Mouse (Mus musculus): ENCODE data around the gene Aup1. TPM values are rescaled to one million over a fixed set of nuclear protein-coding genes. Genes with fewer than 3 reads are reported as not detected.

Aup1 gene
- polyA plus RNA-seq, 1 experiment from 2014 or later = 179 TPM

GRCm38 (mm10) chr6:83103130-83103650, 48.9 kb downstream of the Aup1 start:
- H3K9ac ChIP-seq (ENCODE audit: low read depth, low read length) = peak overlapping the region; percentile 78
- peak overlapping the region; percentile 69 for H3K4me2 ChIP-seq (ENCODE audit: low read length)
- no peaks in the 10 kb centered on the region for H3K27me3 ChIP-seq (replicated peaks; ENCODE audit: control insufficient read depth, insufficient read depth, low read length)
- no peak overlapping the region; the same call in 1 of the 2 replicates for H3K27ac ChIP-seq (ENCODE audit: low read depth, low read length)
- H3K4me1 ChIP-seq (ENCODE audit: control insufficient read depth, insufficient read depth, low read depth, low read length) = peaks cover 19% of the 10 kb centered on the region
- H3K36me3 ChIP-seq (ENCODE audit: control insufficient read depth, insufficient read depth, low read length) = no peaks in the 10 kb centered on the region
- ATAC-seq = no peak; the same call in 1 of the 2 replicates
- WGBS = 54% methylated on average over 11 of the region's 11 CpGs
- no peaks in the 10 kb centered on the region for H3K9me3 ChIP-seq (ENCODE audit: control insufficient read depth, low read length)
- H3K4me3 ChIP-seq (ENCODE audit: low read length) = peak overlapping the region; percentile 70

DNA sequence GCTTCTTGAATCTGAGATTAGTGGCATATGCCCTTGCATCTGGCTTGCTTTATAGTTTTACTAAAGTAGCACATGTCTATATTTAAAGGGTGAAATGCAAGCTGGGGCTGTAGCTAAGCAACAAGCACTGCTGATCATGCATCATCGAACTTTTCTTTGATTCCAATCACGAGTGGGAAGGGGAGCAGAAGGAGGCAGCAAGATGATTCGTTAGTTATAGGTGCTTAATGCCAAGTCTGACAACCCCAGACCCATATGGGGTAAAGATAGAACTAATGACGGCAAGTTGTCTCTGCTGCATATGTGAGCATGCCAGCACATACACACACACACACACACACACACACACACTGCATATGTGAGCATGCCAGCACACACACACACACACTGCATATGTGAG, 49.8 kb downstream of the Aup1 start:
- H3K27ac ChIP-seq (ENCODE audit: low read depth, low read length) = no peak overlapping the region
- H3K27me3 ChIP-seq (replicated peaks; ENCODE audit: control insufficient read depth, insufficient read depth, low read length) = no peaks in the 10 kb centered on the region
- H3K4me3 ChIP-seq (ENCODE audit: low read length) = no peak overlapping the region
- WGBS = 60% methylated on average over 4 of the region's 4 CpGs
- no peaks in the 10 kb centered on the region for H3K36me3 ChIP-seq (ENCODE audit: control insufficient read depth, insufficient read depth, low read length)
- H3K9me3 ChIP-seq (ENCODE audit: control insufficient read depth, low read length) = no peaks in the 10 kb centered on the region
- no peak for ATAC-seq
- no peak overlapping the region for H3K9ac ChIP-seq (ENCODE audit: low read depth, low read length)
- peaks cover 24% of the 10 kb centered on the region for H3K4me1 ChIP-seq (ENCODE audit: control insufficient read depth, insufficient read depth, low read depth, low read length)
- no peak overlapping the region for H3K4me2 ChIP-seq (ENCODE audit: low read length)

MicroRNAs encoded within 50 kb of the gene (microRNA counts, 519-probe panel; counts per million panel counts)
- 1,875 counts per million, percentile 22 among the panel's probes with 10 or more counts for microRNA mmu-miR-3470a+mmu-miR-3470b

Small RNAs within 50 kb of the gene (microRNA-seq; reads per million reads assigned to microRNA genes)
- gene Mir3470a = not detected
- not detected for gene Mir7040

Other genes starting within 250 kb of the Aup1 start
- gene Sema4f, start 114.8 kb upstream of the Aup1 start, polyA plus RNA-seq (2015; fragmentation: Nextera tagmentation; extraction: Ambion mirVana) = 21.9 and 24.8 TPM in 2 replicates
- 0.41 TPM in 1 of 2 replicates, not detected in the other for gene M1ap, start 107.6 kb upstream of the Aup1 start, polyA plus RNA-seq (2015; fragmentation: Nextera tagmentation; extraction: Ambion mirVana)
- gene Dok1, start 21.1 kb upstream of the Aup1 start, polyA plus RNA-seq (2015; fragmentation: Nextera tagmentation; extraction: Ambion mirVana) = 2.1 and 2.2 TPM in 2 replicates
- gene Loxl3, start 20.3 kb upstream of the Aup1 start, polyA plus RNA-seq (2015; fragmentation: Nextera tagmentation; extraction: Ambion mirVana) = 7.1 and 8.5 TPM in 2 replicates
- 85.6 and 88.5 TPM in 2 replicates for gene Htra2, start 752 bp downstream of the Aup1 start, polyA plus RNA-seq (2015; fragmentation: Nextera tagmentation; extraction: Ambion mirVana)
- 0.28 and 0.71 TPM in 2 replicates for gene Dqx1, start 3.3 kb downstream of the Aup1 start, polyA plus RNA-seq (2015; fragmentation: Nextera tagmentation; extraction: Ambion mirVana)
- gene Tlx2, start 15.8 kb downstream of the Aup1 start, polyA plus RNA-seq (2015; fragmentation: Nextera tagmentation; extraction: Ambion mirVana) = 0.16 and 0.40 TPM in 2 replicates
- gene Pcgf1, start 23.3 kb downstream of the Aup1 start, polyA plus RNA-seq (2015; fragmentation: Nextera tagmentation; extraction: Ambion mirVana) = 45.2 and 48.8 TPM in 2 replicates
- not detected in 2 replicates for gene Lbx2, start 31.8 kb downstream of the Aup1 start, polyA plus RNA-seq (2015; fragmentation: Nextera tagmentation; extraction: Ambion mirVana)
- 4.2 and 6.1 TPM in 2 replicates for gene Ccdc142, start 47.1 kb downstream of the Aup1 start, polyA plus RNA-seq (2015; fragmentation: Nextera tagmentation; extraction: Ambion mirVana)
- 4.9 TPM in 2 replicates for gene Gm42688, start 47.1 kb downstream of the Aup1 start, polyA plus RNA-seq (2015; fragmentation: Nextera tagmentation; extraction: Ambion mirVana)
- gene Mrpl53, start 54.5 kb downstream of the Aup1 start, polyA plus RNA-seq (2015; fragmentation: Nextera tagmentation; extraction: Ambion mirVana) = 107 and 117 TPM in 2 replicates
- 6.4 and 21.1 TPM in 2 replicates for gene Mogs, start 61.0 kb downstream of the Aup1 start, polyA plus RNA-seq (2015; fragmentation: Nextera tagmentation; extraction: Ambion mirVana)
- gene Wbp1, start 67.0 kb downstream of the Aup1 start, polyA plus RNA-seq (2015; fragmentation: Nextera tagmentation; extraction: Ambion mirVana) = 146 and 148 TPM in 2 replicates
- 13.5 and 14.7 TPM in 2 replicates for gene Ino80b, start 70.9 kb downstream of the Aup1 start, polyA plus RNA-seq (2015; fragmentation: Nextera tagmentation; extraction: Ambion mirVana)
- 18.9 and 20.3 TPM in 2 replicates for gene Rtkn, start 80.9 kb downstream of the Aup1 start, polyA plus RNA-seq (2015; fragmentation: Nextera tagmentation; extraction: Ambion mirVana)
- 19.3 and 21.1 TPM in 2 replicates for gene Wdr54, start 101.9 kb downstream of the Aup1 start, polyA plus RNA-seq (2015; fragmentation: Nextera tagmentation; extraction: Ambion mirVana)
- 11.0 and 12.9 TPM in 2 replicates for gene 1700003E16Rik, start 101.9 kb downstream of the Aup1 start, polyA plus RNA-seq (2015; fragmentation: Nextera tagmentation; extraction: Ambion mirVana)
- 155 and 167 TPM in 2 replicates for gene Dctn1, start 111.4 kb downstream of the Aup1 start, polyA plus RNA-seq (2015; fragmentation: Nextera tagmentation; extraction: Ambion mirVana)
- 2.5 and 2.8 TPM in 2 replicates for gene Slc4a5, start 165.3 kb downstream of the Aup1 start, polyA plus RNA-seq (2015; fragmentation: Nextera tagmentation; extraction: Ambion mirVana)